Mouse (Mus musculus) olfactory bulb, adult 2 months (tissue): Measurements from ENCODE around the gene Rhot1.

Experiments used
- CTCF ChIP-seq: fragments of 200-500 bp; IDR thresholded peaks from 2 replicates; pipeline ENCODE4 v1.5.1; 2012; ENCODE audit warnings: low read depth, mild to moderate bottlenecking, low read length, moderate library complexity; ENCODE audit not compliant: insufficient read depth
- POLR2A ChIP-seq: fragments of 200-500 bp; IDR thresholded peaks from 2 replicates; pipeline ENCODE4 v1.6.1; 2012; ENCODE audit warnings: mild to moderate bottlenecking, low read depth, low read length, moderate library complexity; ENCODE audit not compliant: insufficient read depth

GRCm38 (mm10) chr11:80208465-80208859, 357 bp upstream of the Rhot1 start:
- TF ChIP-seq POLR2A = no peak
- no peak for TF ChIP-seq CTCF
